Mouse (Mus musculus) small intestine, adult 2 months (tissue): ENCODE measurements around the gene Cpm.

Experiments
- CTCF ChIP-seq: fragments of 200-500 bp; IDR thresholded peaks from 2 replicates; pipeline ENCODE4 v1.5.1; 2012; ENCODE audit warnings: low read depth, mild to moderate bottlenecking, control low read depth, inconsistent platforms, low read length, moderate library complexity, mixed read lengths; ENCODE audit not compliant: insufficient replicate concordance, insufficient read length; ENCODE audit errors: extremely low read depth
- POLR2A ChIP-seq: fragments of 200-500 bp; IDR thresholded peaks from 2 replicates; pipeline ENCODE4 v1.6.1; 2012; ENCODE audit warnings: low read depth, mild to moderate bottlenecking, control low read depth, inconsistent platforms, low read length, moderate library complexity

- TF ChIP-seq POLR2A (no peak), CTCF (no peak)
These were observed 32.5 kb upstream of the Cpm start for GRCm38 (mm10) chr10:117596771-117597324.
